Mouse (Mus musculus): Measurements from ENCODE around the gene Wars.

The Wars gene

DNA sequence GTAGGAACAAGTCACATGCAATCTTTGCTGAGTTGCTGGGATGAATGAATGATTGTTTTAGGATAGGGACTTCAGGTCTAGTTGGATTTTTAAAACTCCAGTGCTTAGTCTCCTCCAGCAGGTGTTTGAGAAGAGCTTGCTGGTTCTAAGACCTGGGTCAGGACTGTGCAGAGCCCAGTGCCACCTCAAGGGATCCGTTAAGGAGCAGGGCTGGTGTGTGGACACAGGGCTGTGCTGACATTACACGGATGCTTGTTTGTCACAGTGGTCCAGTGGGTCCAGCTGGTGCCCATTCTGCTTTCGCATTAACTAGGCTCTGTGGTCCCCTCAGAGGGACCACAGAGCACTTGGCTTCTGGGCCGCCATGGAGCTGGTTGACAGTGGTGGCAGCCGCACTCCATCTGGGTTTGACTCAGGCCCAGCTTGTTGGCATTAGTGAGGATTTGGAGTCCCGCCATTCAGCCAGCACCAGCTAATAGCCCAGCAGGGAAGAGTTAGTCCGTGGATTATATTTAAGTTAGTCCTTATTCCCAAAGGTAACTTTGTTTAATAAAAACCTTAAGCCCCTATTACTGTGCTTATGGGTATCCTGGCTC, 22.6 kb upstream of the Wars start:
- TF ChIP-seq NANOG (IDR thresholded peaks at IDR 0.05; ENCODE audit: borderline replicate concordance, low read length): no peak
- no peak for TF ChIP-seq CTCF (conservative IDR thresholded peaks at IDR 0.05; ENCODE audit: low read length)
- no peak for TF ChIP-seq POU5F1 (IDR thresholded peaks at IDR 0.05; ENCODE audit: borderline replicate concordance, low read length)
- Histone ChIP-seq H3K4me1 (replicated peaks; ENCODE audit: low read depth, low read length) (peaks cover 20% of the 10 kb centered on the region), H3K27me3 (ENCODE audit: insufficient read depth, low read length) (no peaks in the 10 kb centered on the region), H3K9me3 (ENCODE audit: low read length) (no peaks in the 10 kb centered on the region), H3K4me3 (replicated peaks; ENCODE audit: low read length) (no peak overlapping the region), H3K36me3 (ENCODE audit: insufficient read depth, low read length) (peaks cover 20% of the 10 kb centered on the region)

DNA sequence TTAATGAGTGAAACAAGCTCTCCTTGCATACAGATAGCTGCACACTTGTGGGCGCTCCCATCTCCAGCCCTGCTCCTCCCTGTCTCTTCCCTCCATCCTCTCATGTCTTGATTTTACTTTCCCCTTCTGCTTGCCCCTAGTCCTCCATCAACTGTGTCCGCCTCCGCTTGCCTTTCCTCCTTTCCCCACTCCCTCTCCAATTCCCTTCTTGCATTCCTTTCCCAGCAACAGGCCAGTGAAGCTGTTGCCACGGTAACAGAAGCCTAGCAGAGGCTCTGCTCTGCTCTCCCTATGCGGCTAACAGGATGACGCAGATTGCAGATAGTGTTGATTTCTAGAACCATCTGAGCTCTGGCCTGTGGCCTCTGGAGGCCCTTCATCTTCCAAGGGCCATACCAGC, 21.9 kb upstream of the Wars start:
- no peaks in the 10 kb centered on the region for H3K27me3 ChIP-seq (ENCODE audit: insufficient read depth, low read length)
- peaks cover 20% of the 10 kb centered on the region for H3K4me1 ChIP-seq (replicated peaks; ENCODE audit: low read depth, low read length)
- TF ChIP-seq POU5F1 (IDR thresholded peaks at IDR 0.05; ENCODE audit: borderline replicate concordance, low read length) (no peak), NANOG (IDR thresholded peaks at IDR 0.05; ENCODE audit: borderline replicate concordance, low read length) (no peak), CTCF (conservative IDR thresholded peaks at IDR 0.05; ENCODE audit: low read length) (no peak)
- H3K36me3 ChIP-seq (ENCODE audit: insufficient read depth, low read length): peaks cover 25% of the 10 kb centered on the region
- no peaks in the 10 kb centered on the region for H3K9me3 ChIP-seq (ENCODE audit: low read length)
- no peak overlapping the region for H3K4me3 ChIP-seq (replicated peaks; ENCODE audit: low read length)

DNA sequence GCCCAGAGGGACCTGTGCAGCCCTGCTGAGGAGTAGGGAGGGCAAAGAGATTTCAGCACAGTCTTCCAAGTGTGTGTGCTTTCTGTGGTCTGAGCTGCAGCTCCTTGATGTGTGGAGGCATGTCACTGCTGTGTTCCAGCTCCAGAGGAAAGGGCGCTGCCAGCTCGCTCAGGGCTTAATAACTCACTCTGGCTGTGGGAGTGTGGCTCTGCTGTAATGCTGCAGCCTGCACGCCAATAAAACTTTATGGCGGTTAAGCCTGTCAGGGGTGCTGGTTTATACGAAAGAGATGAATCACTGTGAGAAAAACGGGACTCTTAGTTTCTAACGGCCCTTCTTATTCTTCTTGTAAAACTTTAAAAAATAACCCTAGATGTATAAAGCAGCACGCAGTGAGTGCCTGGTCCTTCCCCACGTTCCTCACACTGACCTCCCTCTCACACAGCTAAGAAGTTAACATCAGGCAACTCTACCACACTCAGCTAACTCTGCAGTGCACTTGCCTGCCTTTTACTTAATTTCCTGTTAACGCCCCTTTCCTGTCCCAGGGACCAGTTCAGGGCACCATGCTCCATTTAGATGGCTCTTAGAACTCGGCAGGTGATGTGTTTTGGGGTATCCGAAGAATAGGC, 20.9 kb upstream of the Wars start:
- H3K27me3 ChIP-seq (ENCODE audit: insufficient read depth, low read length): no peaks in the 10 kb centered on the region
- peaks cover 20% of the 10 kb centered on the region for H3K4me1 ChIP-seq (replicated peaks; ENCODE audit: low read depth, low read length)
- H3K36me3 ChIP-seq (ENCODE audit: insufficient read depth, low read length): peaks cover 29% of the 10 kb centered on the region
- TF ChIP-seq CTCF (conservative IDR thresholded peaks at IDR 0.05; ENCODE audit: low read length) (no peak), NANOG (IDR thresholded peaks at IDR 0.05; ENCODE audit: borderline replicate concordance, low read length) (no peak), POU5F1 (IDR thresholded peaks at IDR 0.05; ENCODE audit: borderline replicate concordance, low read length) (no peak)
- H3K4me3 ChIP-seq (replicated peaks; ENCODE audit: low read length): no peak overlapping the region
- H3K9me3 ChIP-seq (ENCODE audit: low read length): no peaks in the 10 kb centered on the region

DNA sequence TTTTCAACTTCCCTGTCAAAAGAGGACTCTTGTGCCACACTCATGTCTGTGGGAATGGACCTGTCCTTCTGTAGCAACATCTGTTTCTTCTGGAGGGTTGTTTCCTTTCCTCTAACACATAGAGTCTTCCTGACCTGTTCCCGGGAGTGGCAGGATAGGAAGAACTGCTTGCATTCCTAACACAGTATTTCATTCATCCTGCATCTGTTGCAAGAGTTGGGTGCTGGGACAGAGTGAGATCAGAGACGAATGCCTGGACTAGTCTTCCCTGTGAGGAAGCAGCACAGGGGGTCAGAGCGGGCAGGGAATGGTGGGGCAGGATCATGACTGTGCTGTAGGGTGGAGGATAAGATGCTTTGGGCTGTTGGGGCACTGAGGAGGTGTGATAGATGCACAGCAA, 20.2 kb upstream of the Wars start:
- no peak overlapping the region for H3K4me3 ChIP-seq (replicated peaks; ENCODE audit: low read length)
- no peak for TF ChIP-seq POU5F1 (IDR thresholded peaks at IDR 0.05; ENCODE audit: borderline replicate concordance, low read length)
- no peak for TF ChIP-seq CTCF (conservative IDR thresholded peaks at IDR 0.05; ENCODE audit: low read length)
- no peak for TF ChIP-seq NANOG (IDR thresholded peaks at IDR 0.05; ENCODE audit: borderline replicate concordance, low read length)
- no peaks in the 10 kb centered on the region for H3K27me3 ChIP-seq (ENCODE audit: insufficient read depth, low read length)
- H3K9me3 ChIP-seq (ENCODE audit: low read length): no peaks in the 10 kb centered on the region
- H3K36me3 ChIP-seq (ENCODE audit: insufficient read depth, low read length): peaks cover 29% of the 10 kb centered on the region
- peaks cover 21% of the 10 kb centered on the region for H3K4me1 ChIP-seq (replicated peaks; ENCODE audit: low read depth, low read length)

DNA sequence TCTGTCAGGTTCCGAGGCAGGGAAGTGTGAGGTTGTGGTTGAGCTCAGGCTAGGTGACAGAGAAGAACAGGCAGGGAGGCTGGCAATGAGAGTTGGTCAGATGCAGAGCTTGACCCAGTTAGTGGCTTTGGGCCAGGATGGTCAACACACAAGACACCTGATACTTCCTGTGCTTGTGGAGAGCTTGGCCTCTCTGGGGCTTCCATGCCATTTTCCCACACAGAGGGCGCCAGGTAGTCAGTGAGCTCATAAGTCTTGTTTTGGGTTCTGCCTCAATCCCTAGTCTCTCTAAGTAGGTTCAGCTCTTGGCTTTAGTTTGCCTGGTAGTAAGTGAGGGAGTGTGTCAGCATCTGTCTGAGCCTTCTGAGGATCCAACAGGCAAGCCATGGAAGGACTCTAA, 18.5 kb upstream of the Wars start:
- peaks cover 33% of the 10 kb centered on the region for H3K36me3 ChIP-seq (ENCODE audit: insufficient read depth, low read length)
- no peaks in the 10 kb centered on the region for H3K9me3 ChIP-seq (ENCODE audit: low read length)
- H3K4me1 ChIP-seq (replicated peaks; ENCODE audit: low read depth, low read length): peaks cover 26% of the 10 kb centered on the region
- TF ChIP-seq POU5F1 (IDR thresholded peaks at IDR 0.05; ENCODE audit: borderline replicate concordance, low read length): no peak
- TF ChIP-seq CTCF (conservative IDR thresholded peaks at IDR 0.05; ENCODE audit: low read length): no peak
- no peak for TF ChIP-seq NANOG (IDR thresholded peaks at IDR 0.05; ENCODE audit: borderline replicate concordance, low read length)
- no peak overlapping the region for H3K4me3 ChIP-seq (replicated peaks; ENCODE audit: low read length)
- no peaks in the 10 kb centered on the region for H3K27me3 ChIP-seq (ENCODE audit: insufficient read depth, low read length)

DNA sequence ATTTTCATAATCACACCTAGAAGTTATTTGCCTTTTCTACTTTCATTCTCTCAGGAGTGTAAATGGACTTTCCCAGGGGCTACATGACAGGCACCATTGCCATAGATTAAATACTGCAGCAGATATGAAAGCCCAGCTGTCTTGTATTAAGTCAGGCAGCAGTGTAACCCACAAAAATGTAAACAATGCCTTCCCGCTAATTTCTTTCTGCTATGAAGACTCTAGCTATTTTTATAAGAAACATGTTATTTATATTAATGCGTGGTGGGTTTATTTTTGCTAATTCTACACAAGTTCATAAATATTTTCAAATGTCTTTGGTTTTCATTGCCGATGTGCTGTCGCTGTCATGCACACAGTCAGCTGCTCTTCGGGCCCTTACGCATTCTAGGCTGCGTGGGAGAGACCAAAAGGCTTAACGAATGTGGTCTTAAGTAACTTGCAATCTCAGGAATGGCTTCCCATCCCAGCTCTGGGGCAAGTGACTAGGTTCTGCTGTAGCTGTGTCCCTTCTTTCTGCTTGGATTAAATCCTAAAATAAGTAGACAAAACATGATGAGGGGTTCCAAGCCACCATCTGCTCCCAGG, 16.0 kb upstream of the Wars start:
- Histone ChIP-seq H3K4me1 (replicated peaks; ENCODE audit: low read depth, low read length) (peaks cover 31% of the 10 kb centered on the region), H3K27me3 (ENCODE audit: insufficient read depth, low read length) (no peaks in the 10 kb centered on the region), H3K9me3 (ENCODE audit: low read length) (no peaks in the 10 kb centered on the region), H3K4me3 (replicated peaks; ENCODE audit: low read length) (no peak overlapping the region), H3K36me3 (ENCODE audit: insufficient read depth, low read length) (peaks cover 39% of the 10 kb centered on the region)
- TF ChIP-seq CTCF (conservative IDR thresholded peaks at IDR 0.05; ENCODE audit: low read length) (no peak), NANOG (IDR thresholded peaks at IDR 0.05; ENCODE audit: borderline replicate concordance, low read length) (no peak), POU5F1 (IDR thresholded peaks at IDR 0.05; ENCODE audit: borderline replicate concordance, low read length) (no peak)

- peaks cover 33% of the 10 kb centered on the region for H3K36me3 ChIP-seq (ENCODE audit: insufficient read depth, low read length)
- no peak for TF ChIP-seq CTCF (conservative IDR thresholded peaks at IDR 0.05; ENCODE audit: low read length)
- no peak for TF ChIP-seq NANOG (IDR thresholded peaks at IDR 0.05; ENCODE audit: borderline replicate concordance, low read length)
- no peak for TF ChIP-seq POU5F1 (IDR thresholded peaks at IDR 0.05; ENCODE audit: borderline replicate concordance, low read length)
Observed at GRCm38 (mm10) chr12:108906398-108906797, 12.4 kb upstream of the Wars start.

GRCm38 (mm10) chr12:108905620-108906302, 11.8 kb upstream of the Wars start:
- Histone ChIP-seq H3K4me1 (replicated peaks; ENCODE audit: low read depth, low read length) (peaks cover 22% of the 10 kb centered on the region), H3K9me3 (ENCODE audit: low read length) (no peaks in the 10 kb centered on the region), H3K4me3 (replicated peaks; ENCODE audit: low read length) (no peak overlapping the region), H3K27me3 (ENCODE audit: insufficient read depth, low read length) (no peaks in the 10 kb centered on the region), H3K36me3 (ENCODE audit: insufficient read depth, low read length) (peaks cover 36% of the 10 kb centered on the region)
- TF ChIP-seq NANOG (IDR thresholded peaks at IDR 0.05; ENCODE audit: borderline replicate concordance, low read length) (no peak), POU5F1 (IDR thresholded peaks at IDR 0.05; ENCODE audit: borderline replicate concordance, low read length) (no peak), CTCF (conservative IDR thresholded peaks at IDR 0.05; ENCODE audit: low read length) (no peak)

More at GRCm38 (mm10) chr12:108906398-108906797, 12.4 kb upstream of the Wars start:
- H3K9me3 ChIP-seq (ENCODE audit: low read length): no peaks in the 10 kb centered on the region
- no peaks in the 10 kb centered on the region for H3K27me3 ChIP-seq (ENCODE audit: insufficient read depth, low read length)
- no peak overlapping the region for H3K4me3 ChIP-seq (replicated peaks; ENCODE audit: low read length)
- H3K4me1 ChIP-seq (replicated peaks; ENCODE audit: low read depth, low read length): peaks cover 22% of the 10 kb centered on the region

All from E14TG2a.4 (cell line).